Mouse (Mus musculus) adrenal gland, postnatal 0 days (tissue): ENCODE results near the gene Kcne4. TPM values are rescaled to one million over a fixed set of nuclear protein-coding genes. Genes with fewer than 3 reads are reported as not detected.

ENCODE experiments used
- polyA plus RNA-seq: library from polyadenylated mRNA; unstranded; fragments of >200 nt; fragmentation: Nextera tagmentation; extraction: Ambion mirVana; gene quantifications from 2 replicates; pipeline ENCODE4 v1.2.1, GENCODE M21; 2015

The Kcne4 gene
- polyA plus RNA-seq: 5.7 and 6.4 TPM in 2 replicates

DNA sequence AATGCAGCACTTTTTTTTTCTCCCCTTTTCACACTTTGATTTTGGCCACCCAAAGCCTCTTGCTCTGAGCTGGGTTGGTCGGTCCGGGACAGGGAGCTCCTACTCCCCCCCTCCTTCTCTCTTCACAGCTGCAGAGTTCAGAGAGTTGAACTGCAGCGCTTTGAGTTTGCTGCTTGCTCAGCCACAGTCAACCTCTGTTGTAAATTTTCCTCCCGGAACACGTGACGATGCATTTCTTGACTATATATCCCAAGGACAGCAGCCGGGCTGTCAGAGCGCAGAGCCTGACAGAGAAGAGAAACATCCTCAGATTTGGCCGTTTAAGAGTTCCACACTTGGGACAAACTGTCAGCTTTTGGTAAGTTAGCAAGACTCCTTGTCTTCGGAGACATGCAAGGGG lies at the start of gene Kcne4:
Gene Kcne4, plus strand, starts transcription at position 120 of the 400 bp plus-strand sequence.

Other genes starting within 250 kb of the Kcne4 start
- gene Acsl3, start 158.9 kb upstream of the Kcne4 start, polyA plus RNA-seq: 19.5 and 20.6 TPM in 2 replicates
- gene Utp14b, start 158.7 kb upstream of the Kcne4 start, polyA plus RNA-seq: 1.1 and 1.6 TPM in 2 replicates